Comparison of ENCODE assay signal across 8 mouse cellular contexts in the genomic region with DNA sequence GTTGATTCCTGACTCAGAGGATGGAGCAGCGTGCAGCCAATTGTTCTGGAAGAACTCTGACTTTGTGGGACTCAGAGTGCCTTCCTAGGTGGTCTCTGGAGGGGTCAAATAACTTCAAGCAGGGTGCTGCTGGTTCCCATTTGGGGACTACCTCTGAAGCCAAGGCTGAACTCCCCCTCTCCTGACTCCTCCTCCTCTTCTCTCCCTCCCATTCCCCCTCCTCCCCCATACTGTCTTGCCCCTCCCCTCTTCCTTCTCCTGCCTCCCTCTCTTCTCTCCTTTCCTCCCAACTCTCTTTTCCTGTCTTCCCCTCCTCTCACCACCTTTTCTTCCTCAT.
A peak's percentile ranks its signal among the peaks of the same experiment; 100 is the strongest.
DNase-seq lines count a peak whose midpoint lies in the region; ATAC-seq lines count a peak whose summit lies in the region.
"Had no signal": no experiment of that assay in that cellular context is flagged by ENCODE, and none has a peak within 500 bp of the region (broad histone marks: within the 10 kb centered on the region; RNA-seq: fewer than 3 reads in every experiment).

No protein-coding gene starts in this region.

- H3K36me3 ChIP-seq in lung, embryonic 15.5 days = no peaks in the 10 kb centered on the region
- no peaks in the 10 kb centered on the region for H3K36me3 ChIP-seq in forebrain, embryonic 16.5 days (ENCODE audit: control insufficient read depth, insufficient read depth)
- H3K36me3 ChIP-seq in limb, embryonic 12.5 days = no peaks in the 10 kb centered on the region
- H3K36me3 ChIP-seq in stomach, embryonic 14.5 days (ENCODE audit: control insufficient read depth, insufficient read depth, low read length) = no peaks in the 10 kb centered on the region

- peak overlapping the region; percentile 42 for H3K4me3 ChIP-seq in lung, embryonic 15.5 days
- H3K4me3 ChIP-seq in forebrain, embryonic 16.5 days (replicated peaks; ENCODE audit: low read length) = no peak overlapping the region
- H3K4me3 ChIP-seq in limb, embryonic 12.5 days (replicated peaks) = peak overlapping the region; percentile 42; the same call in 1 of the 2 replicates
- H3K4me3 ChIP-seq in stomach, embryonic 14.5 days (ENCODE audit: low read depth, low read length) = peak overlapping the region; percentile 37; the same call in 1 of the 2 replicates

- peaks cover 42% of the 10 kb centered on the region for H3K4me1 ChIP-seq in lung, embryonic 15.5 days
- peaks cover 12% of the 10 kb centered on the region for H3K4me1 ChIP-seq in forebrain, embryonic 16.5 days (replicated peaks; ENCODE audit: control insufficient read depth, insufficient read depth, low read length)
- peaks cover 16% of the 10 kb centered on the region for H3K4me1 ChIP-seq in limb, embryonic 12.5 days (replicated peaks)
- peaks cover 7% of the 10 kb centered on the region; the same call in 1 of the 2 replicates for H3K4me1 ChIP-seq in stomach, embryonic 14.5 days (ENCODE audit: control insufficient read depth, insufficient read depth, low read length)

- peak overlapping the region; percentile 45; the same call in 1 of the 2 replicates for H3K9ac ChIP-seq in lung, embryonic 15.5 days
- no peak overlapping the region for H3K9ac ChIP-seq in forebrain, embryonic 16.5 days (replicated peaks; ENCODE audit: low read depth, low read length)
- H3K9ac ChIP-seq in limb, embryonic 12.5 days (replicated peaks) = no peak overlapping the region
- H3K9ac ChIP-seq in stomach, embryonic 14.5 days (replicated peaks; ENCODE audit: low read depth, low read length) = no peak overlapping the region

- no peaks in the 10 kb centered on the region; the same call in 1 of the 2 replicates for H3K9me3 ChIP-seq in lung, embryonic 15.5 days
- no peaks in the 10 kb centered on the region for H3K9me3 ChIP-seq in forebrain, embryonic 16.5 days (ENCODE audit: control insufficient read depth, low read length)
- no peaks in the 10 kb centered on the region for H3K9me3 ChIP-seq in limb, embryonic 12.5 days
- H3K9me3 ChIP-seq in stomach, embryonic 14.5 days (ENCODE audit: control insufficient read depth, low read depth, low read length) = no peaks in the 10 kb centered on the region

- H3K27ac ChIP-seq in lung, embryonic 15.5 days = peak overlapping the region; percentile 98
- no peak overlapping the region for H3K27ac ChIP-seq in forebrain, embryonic 16.5 days (ENCODE audit: low read length)
- no peak overlapping the region for H3K27ac ChIP-seq in limb, embryonic 12.5 days
- peak overlapping the region; percentile 76; the same call in 1 of the 2 replicates for H3K27ac ChIP-seq in stomach, embryonic 14.5 days (ENCODE audit: low read length)
- H3K27ac ChIP-seq: macrophage had no signal

- H3K4me2 ChIP-seq in lung, embryonic 15.5 days = peak overlapping the region; percentile 82
- peak overlapping the region; percentile 85 for H3K4me2 ChIP-seq in forebrain, embryonic 16.5 days (ENCODE audit: low read length)
- H3K4me2 ChIP-seq in limb, embryonic 12.5 days = peak overlapping the region; percentile 73
- peak overlapping the region; percentile 68 for H3K4me2 ChIP-seq in stomach, embryonic 14.5 days (replicated peaks; ENCODE audit: low read depth, low read length)

- no peak for DNase-seq in lung, adult 18-20 months
- no peak for DNase-seq in right cerebral cortex, postnatal 14 days

- 8% methylated on average over 1 of the region's 1 CpGs for WGBS in lung, embryonic 15.5 days
- WGBS in forebrain, embryonic 16.5 days = 0% methylated on average over 1 of the region's 1 CpGs
- 3% methylated on average over 1 of the region's 1 CpGs for WGBS in limb, embryonic 12.5 days
- 5% methylated on average over 1 of the region's 1 CpGs for WGBS in stomach, embryonic 14.5 days

- H3K27me3 ChIP-seq in lung, embryonic 15.5 days = no peaks in the 10 kb centered on the region
- peaks cover 2% of the 10 kb centered on the region; the same call in 1 of the 2 replicates for H3K27me3 ChIP-seq in forebrain, embryonic 16.5 days (replicated peaks; ENCODE audit: control insufficient read depth, insufficient read depth, low read length)
- H3K27me3 ChIP-seq in limb, embryonic 12.5 days = peaks cover 13% of the 10 kb centered on the region
- no peaks in the 10 kb centered on the region for H3K27me3 ChIP-seq in stomach, embryonic 14.5 days (ENCODE audit: control insufficient read depth, insufficient read depth, low read length)

- ATAC-seq in lung, embryonic 15.5 days (ENCODE audit: borderline replicate concordance, extremely low read depth, low FRiP score, low TSS enrichment) = no peak
- peak; percentile 27; the same call in 1 of the 2 replicates for ATAC-seq in forebrain, embryonic 16.5 days
- ATAC-seq in limb, embryonic 12.5 days (ENCODE audit: insufficient number of reproducible peaks, insufficient read depth, low FRiP score, low TSS enrichment, low read depth) = no peak
- ATAC-seq in stomach, embryonic 14.5 days (ENCODE audit: insufficient number of reproducible peaks, insufficient read depth, low FRiP score, low read depth) = no peak
- ATAC-seq in megakaryocyte-erythroid progenitor cell, adult 5-6 weeks (replicated peaks; ENCODE audit: low FRiP score, low TSS enrichment, poor library complexity, severe bottlenecking) = no peak

Comparison
In these comparisons a context has a peak if more than half of its experiments do, and no peak if none do; other contexts are left out.
1. H3K27ac ChIP-seq: peak in lung, embryonic 15.5 days (single experiment) and stomach, embryonic 14.5 days (single experiment); none in forebrain, embryonic 16.5 days (single experiment) and limb, embryonic 12.5 days (single experiment).
2. Peak in every context shown above with its lines, with median percentiles within 50 percentile points of each other: H3K4me2 ChIP-seq.